Mouse (Mus musculus) CD4-positive, CD25-positive, alpha-beta regulatory T cell, adult 2 months (primary cell): ENCODE results near the gene Hspd1.
A peak's percentile ranks its signal among the peaks of the same experiment; 100 is the strongest.

Experiments used
- DNase-seq: peaks from one replicate; pipeline ENCODE4 v3.0.0-alpha.2; 2012; ENCODE audit warnings: low read depth, low spot score

Hspd1 gene

DNA sequence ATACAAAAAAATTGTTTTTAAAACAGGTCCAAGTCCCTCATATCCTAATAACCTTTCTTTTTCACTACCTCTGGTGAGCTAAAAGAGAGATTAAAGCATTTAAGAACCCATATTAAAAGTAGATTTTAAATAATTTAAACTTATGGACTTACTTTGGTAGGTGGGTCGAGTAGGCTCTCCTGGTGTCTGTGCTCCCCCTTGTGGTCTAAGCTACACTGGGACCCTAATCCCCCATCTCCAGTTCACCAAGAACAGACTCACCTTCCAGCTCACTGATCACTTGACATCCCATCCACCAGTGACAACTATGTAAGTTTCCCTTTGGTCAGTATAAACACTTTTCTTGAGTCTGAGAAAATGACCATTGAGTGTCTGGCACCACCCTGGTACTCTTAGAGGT lies 45.8 kb downstream of the Hspd1 start:
- peak; percentile 70 for DNase-seq

DNA sequence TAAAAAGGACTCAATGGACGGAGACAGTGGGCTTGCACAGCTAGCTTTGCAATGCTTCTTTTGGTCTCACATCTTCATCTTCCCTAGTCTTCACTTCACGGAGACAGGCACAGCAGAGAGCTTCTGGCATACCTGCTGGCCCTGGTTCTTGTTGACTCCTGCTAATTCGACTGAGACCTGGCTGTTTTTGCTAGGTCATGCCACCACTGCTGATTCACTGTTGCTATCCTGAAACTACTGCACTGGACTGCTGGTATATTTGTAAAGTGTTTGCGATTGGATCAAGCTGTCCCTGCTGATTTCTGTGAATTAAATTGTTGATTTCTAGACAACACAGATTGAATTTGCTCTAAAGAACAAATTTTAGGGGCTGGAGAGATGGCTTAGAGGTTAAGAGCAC lies 46.4 kb downstream of the Hspd1 start:
- no peak for DNase-seq

DNA sequence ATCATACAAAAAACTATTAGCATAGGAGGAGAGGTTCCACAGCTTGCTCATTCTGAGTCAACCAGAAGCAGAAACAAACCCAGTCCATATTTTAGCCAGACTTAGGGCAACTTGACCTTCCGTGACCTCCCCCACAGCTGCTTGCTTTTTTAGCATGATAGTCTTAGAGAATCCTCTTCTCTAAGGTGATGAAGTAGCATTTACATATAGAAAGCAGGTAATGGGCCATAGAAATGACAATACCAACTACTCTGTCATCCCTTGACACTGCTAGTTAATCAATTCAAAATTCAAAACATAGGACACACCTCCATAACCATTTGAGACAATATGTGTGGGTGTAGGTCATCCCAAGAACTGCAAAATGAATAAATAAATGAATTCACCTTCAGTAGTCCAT lies 48.1 kb downstream of the Hspd1 start:
- DNase-seq: no peak

DNA sequence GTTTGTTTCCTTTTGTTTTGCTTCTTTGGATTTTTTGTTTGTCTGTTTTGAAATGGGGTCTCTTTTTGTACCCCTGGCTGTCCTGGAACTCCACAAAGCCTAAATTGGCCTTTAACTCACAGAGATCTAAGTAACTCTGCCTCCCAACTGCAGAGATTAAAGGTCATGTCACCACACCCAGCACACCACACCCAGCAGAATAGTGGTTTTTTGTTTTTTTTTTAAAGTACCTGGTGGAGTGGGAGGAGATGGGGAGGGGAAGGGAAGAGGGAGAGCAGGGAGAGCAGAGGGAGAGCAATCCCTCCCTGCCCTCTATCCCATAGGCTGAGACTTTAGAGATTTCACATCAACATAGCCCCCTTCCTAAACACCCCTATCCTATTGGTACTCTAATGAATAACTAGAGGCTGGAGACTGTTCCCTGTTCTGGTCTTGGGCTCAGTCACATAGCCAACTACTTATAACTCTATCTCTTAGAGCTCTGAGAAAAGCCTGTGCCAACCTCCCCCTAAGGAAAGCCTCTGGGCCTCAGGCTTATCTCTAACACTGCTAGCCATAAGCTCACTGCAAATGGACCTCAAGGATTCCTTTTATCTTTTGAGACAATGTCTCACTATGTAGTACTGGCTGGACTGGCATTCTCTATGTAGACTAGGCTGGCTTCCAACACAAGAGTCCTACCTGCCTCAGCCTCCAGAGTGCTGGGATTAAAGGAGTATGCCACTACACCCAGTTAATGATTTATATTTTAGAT lies 56.8 kb downstream of the Hspd1 start:
- DNase-seq: peak; percentile 43

DNA sequence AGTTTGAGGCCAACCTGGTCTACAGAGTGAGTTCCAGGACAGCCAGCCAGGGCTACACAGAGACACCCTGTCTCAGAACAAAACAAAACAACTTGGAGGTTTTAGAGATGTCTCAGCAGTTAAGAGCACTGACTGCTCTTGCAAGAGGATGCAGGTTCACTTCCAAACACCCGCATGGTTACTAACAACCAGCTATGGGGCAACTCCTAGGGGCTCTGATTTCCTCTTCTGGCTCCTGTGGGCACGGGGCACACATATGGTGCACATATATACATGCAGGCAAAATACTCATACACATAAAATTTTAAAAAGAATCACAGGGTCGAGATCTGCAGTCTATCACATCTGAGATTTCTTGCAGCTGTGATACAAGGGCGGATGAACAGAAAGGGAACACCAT lies 58.6 kb downstream of the Hspd1 start:
- DNase-seq: peak; percentile 38

DNA sequence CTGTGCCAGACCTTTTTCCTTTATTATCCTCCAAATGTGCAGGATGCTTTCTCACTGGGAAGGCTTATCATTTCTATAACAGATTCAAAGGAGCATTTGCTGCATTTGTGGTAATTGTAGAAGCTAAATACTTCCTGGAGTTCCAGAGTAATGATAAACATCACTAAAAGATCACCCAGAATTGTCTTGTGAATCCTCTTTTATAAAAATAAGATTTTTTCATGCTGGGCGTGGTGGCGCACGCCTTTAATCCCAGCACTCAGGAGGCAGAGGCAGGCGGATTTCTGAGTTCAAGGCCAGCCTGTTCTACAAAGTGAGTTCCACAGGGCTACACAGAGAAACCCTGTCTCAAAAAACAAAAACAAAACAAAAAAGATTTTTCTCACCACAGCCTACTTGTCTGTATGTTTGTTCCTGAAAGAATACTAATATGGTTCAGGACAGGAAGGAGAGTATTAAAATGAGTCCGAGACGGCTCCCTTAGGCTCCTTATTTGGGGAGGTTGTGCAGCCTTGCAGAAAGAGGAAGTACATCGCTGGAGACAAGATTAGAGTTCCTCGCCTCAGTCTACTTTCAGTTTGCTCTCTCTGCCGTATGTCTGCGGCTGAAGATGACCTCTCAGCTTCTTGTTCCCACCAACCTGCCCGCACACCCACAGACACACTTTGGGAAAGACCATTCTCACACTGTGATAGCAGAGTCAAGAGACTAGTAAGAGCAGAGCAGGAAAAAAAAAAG lies 59.4 kb downstream of the Hspd1 start:
- peak; percentile 75 for DNase-seq

DNA sequence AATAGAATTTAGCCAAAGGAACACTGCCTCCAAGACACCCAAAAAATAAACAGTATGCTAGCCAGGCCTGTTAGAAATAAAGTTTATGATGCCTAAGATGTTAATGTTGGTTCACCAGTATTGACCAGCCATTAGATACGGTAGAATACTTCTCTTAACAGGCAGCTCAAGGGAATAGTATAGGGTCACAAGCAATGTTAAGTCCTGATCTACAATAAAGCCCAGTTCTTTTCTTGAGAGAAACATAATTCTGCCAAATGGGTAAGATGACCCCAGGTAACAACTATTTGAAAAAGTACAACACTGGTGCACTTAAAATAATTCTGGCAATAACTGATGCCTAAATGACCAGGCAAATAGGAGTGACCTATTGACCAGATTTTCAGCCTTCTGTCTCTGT lies 60.1 kb downstream of the Hspd1 start:
- DNase-seq: no peak
